Mouse (Mus musculus): ENCODE results near the gene Slc15a5. TPM values are rescaled to one million over a fixed set of nuclear protein-coding genes. Genes with fewer than 3 reads are reported as not detected.

The Slc15a5 gene
- polyA plus RNA-seq, 1 experiment from 2014 or later: 0.17 TPM

- ATAC-seq (ENCODE audit: low read depth): peak; percentile 36; the same call in 1 of the 2 replicates
- WGBS: 55% methylated on average over 19 of the region's 19 CpGs
- Histone ChIP-seq H3K36me3 (no peaks in the 10 kb centered on the region), H3K4me3 (no peak overlapping the region), H3K27me3 (no peaks in the 10 kb centered on the region), H3K9me3 (no peaks in the 10 kb centered on the region), H3K4me2 (peak overlapping the region; percentile 7; the same call in 1 of the 2 replicates), H3K4me1 (replicated peaks) (peaks cover 26% of the 10 kb centered on the region), H3K27ac (replicated peaks) (no peak overlapping the region), H3K9ac (no peak overlapping the region)
Measured at GRCm38 (mm10) chr6:137982195-137982737, 97.5 kb downstream of the Slc15a5 start.

GRCm38 (mm10) chr6:137980905-137981696 is 98.6 kb downstream of the Slc15a5 start:
- WGBS: 73% methylated on average over 10 of the region's 10 CpGs
- Histone ChIP-seq H3K9ac (no peak overlapping the region), H3K4me3 (no peak overlapping the region), H3K36me3 (no peaks in the 10 kb centered on the region), H3K4me1 (replicated peaks) (peaks cover 26% of the 10 kb centered on the region), H3K4me2 (no peak overlapping the region), H3K27ac (replicated peaks) (no peak overlapping the region), H3K9me3 (no peaks in the 10 kb centered on the region), H3K27me3 (no peaks in the 10 kb centered on the region)
- peak; percentile 64; the same call in 1 of the 2 replicates for ATAC-seq (ENCODE audit: low read depth)

- peaks cover 26% of the 10 kb centered on the region for H3K4me1 ChIP-seq (replicated peaks)
- H3K36me3 ChIP-seq: no peaks in the 10 kb centered on the region
- no peaks in the 10 kb centered on the region for H3K27me3 ChIP-seq
- WGBS: 49% methylated on average over 8 of the region's 8 CpGs
- H3K9ac ChIP-seq: no peak overlapping the region
- no peak overlapping the region for H3K4me2 ChIP-seq
- ATAC-seq (ENCODE audit: low read depth): 0 out of 2 replicates have a peak, but pooled peaks have one; percentile 29
- H3K27ac ChIP-seq (replicated peaks): no peak overlapping the region
- H3K9me3 ChIP-seq: no peaks in the 10 kb centered on the region
- no peak overlapping the region for H3K4me3 ChIP-seq
Measured at GRCm38 (mm10) chr6:137980413-137980812, 99.3 kb downstream of the Slc15a5 start.

GRCm38 (mm10) chr6:137979802-137980201 is 99.9 kb downstream of the Slc15a5 start:
- Histone ChIP-seq H3K36me3 (no peaks in the 10 kb centered on the region), H3K27ac (replicated peaks) (no peak overlapping the region), H3K4me3 (no peak overlapping the region), H3K4me1 (replicated peaks) (peaks cover 26% of the 10 kb centered on the region), H3K9ac (no peak overlapping the region), H3K9me3 (no peaks in the 10 kb centered on the region), H3K4me2 (no peak overlapping the region), H3K27me3 (no peaks in the 10 kb centered on the region)
- ATAC-seq (ENCODE audit: low read depth): peak; percentile 42; the same call in 1 of the 2 replicates
- 34% methylated on average over 12 of the region's 12 CpGs for WGBS

GRCm38 (mm10) chr6:137976021-137976420 is 103.7 kb downstream of the Slc15a5 start:
- Histone ChIP-seq H3K27me3 (no peaks in the 10 kb centered on the region), H3K9ac (no peak overlapping the region), H3K4me1 (replicated peaks) (peaks cover 13% of the 10 kb centered on the region), H3K4me3 (no peak overlapping the region), H3K36me3 (no peaks in the 10 kb centered on the region), H3K9me3 (no peaks in the 10 kb centered on the region), H3K4me2 (no peak overlapping the region), H3K27ac (replicated peaks) (no peak overlapping the region)
- no peak for ATAC-seq (ENCODE audit: low read depth)
- WGBS: 76% methylated on average over 3 of the region's 3 CpGs

GRCm38 (mm10) chr6:137963703-137964102 is 116.0 kb downstream of the Slc15a5 start:
- no peaks in the 10 kb centered on the region for H3K27me3 ChIP-seq
- no peak overlapping the region for H3K4me2 ChIP-seq
- H3K36me3 ChIP-seq: no peaks in the 10 kb centered on the region
- H3K4me1 ChIP-seq (replicated peaks): no peaks in the 10 kb centered on the region
- no peaks in the 10 kb centered on the region for H3K9me3 ChIP-seq
- no peak for ATAC-seq (ENCODE audit: low read depth)
- no peak overlapping the region for H3K4me3 ChIP-seq
- no peak overlapping the region for H3K9ac ChIP-seq
- 76% methylated on average over 7 of the region's 7 CpGs for WGBS
- H3K27ac ChIP-seq (replicated peaks): no peak overlapping the region

GRCm38 (mm10) chr6:137962836-137963235 is 116.9 kb downstream of the Slc15a5 start:
- Histone ChIP-seq H3K4me1 (replicated peaks) (no peaks in the 10 kb centered on the region), H3K4me3 (no peak overlapping the region), H3K9ac (no peak overlapping the region), H3K27ac (replicated peaks) (no peak overlapping the region), H3K9me3 (no peaks in the 10 kb centered on the region), H3K36me3 (no peaks in the 10 kb centered on the region), H3K4me2 (no peak overlapping the region), H3K27me3 (no peaks in the 10 kb centered on the region)
- 79% methylated on average over 4 of the region's 4 CpGs for WGBS
- no peak for ATAC-seq (ENCODE audit: low read depth)

- Histone ChIP-seq H3K4me1 (replicated peaks) (no peaks in the 10 kb centered on the region), H3K9ac (no peak overlapping the region), H3K27ac (replicated peaks) (no peak overlapping the region), H3K4me3 (no peak overlapping the region), H3K9me3 (no peaks in the 10 kb centered on the region), H3K36me3 (no peaks in the 10 kb centered on the region), H3K4me2 (no peak overlapping the region), H3K27me3 (no peaks in the 10 kb centered on the region)
- ATAC-seq (ENCODE audit: low read depth): no peak
- 87% methylated on average over 4 of the region's 4 CpGs for WGBS
Measured at GRCm38 (mm10) chr6:137960023-137960778, 119.5 kb downstream of the Slc15a5 start.

GRCm38 (mm10) chr6:137957630-137958029 is 122.1 kb downstream of the Slc15a5 start:
- Histone ChIP-seq H3K9me3 (no peaks in the 10 kb centered on the region), H3K4me3 (no peak overlapping the region), H3K4me1 (replicated peaks) (no peaks in the 10 kb centered on the region), H3K36me3 (no peaks in the 10 kb centered on the region), H3K4me2 (no peak overlapping the region), H3K27ac (replicated peaks) (no peak overlapping the region), H3K27me3 (no peaks in the 10 kb centered on the region), H3K9ac (no peak overlapping the region)
- ATAC-seq (ENCODE audit: low read depth): no peak
- 88% methylated on average over 6 of the region's 6 CpGs for WGBS

- ATAC-seq (ENCODE audit: low read depth): peak; percentile 51
- no peaks in the 10 kb centered on the region for H3K36me3 ChIP-seq
- H3K27me3 ChIP-seq: no peaks in the 10 kb centered on the region
- no peaks in the 10 kb centered on the region for H3K4me1 ChIP-seq (replicated peaks)
- WGBS: 41% methylated on average over 11 of the region's 17 CpGs
- no peaks in the 10 kb centered on the region for H3K9me3 ChIP-seq
- H3K9ac ChIP-seq: no peak overlapping the region
- no peak overlapping the region for H3K27ac ChIP-seq (replicated peaks)
- no peak overlapping the region for H3K4me3 ChIP-seq
- 0 out of 2 replicates have a peak overlapping the region, but pooled peaks have one; percentile 16 for H3K4me2 ChIP-seq
Measured at GRCm38 (mm10) chr6:137956783-137957429, 122.8 kb downstream of the Slc15a5 start.

GRCm38 (mm10) chr6:137946520-137946919 is 133.2 kb downstream of the Slc15a5 start:
- no peaks in the 10 kb centered on the region for H3K27me3 ChIP-seq
- H3K4me1 ChIP-seq (replicated peaks): no peaks in the 10 kb centered on the region
- H3K4me2 ChIP-seq: no peak overlapping the region
- no peak overlapping the region for H3K27ac ChIP-seq (replicated peaks)
- no peak overlapping the region for H3K4me3 ChIP-seq
- ATAC-seq (ENCODE audit: low read depth): no peak
- 86% methylated on average over 10 of the region's 10 CpGs for WGBS
- H3K9me3 ChIP-seq: no peaks in the 10 kb centered on the region
- H3K36me3 ChIP-seq: no peaks in the 10 kb centered on the region
- H3K9ac ChIP-seq: no peak overlapping the region

Data from neural tube, embryonic 13.5 days (tissue).